Mouse (Mus musculus): ENCODE data around the gene Nat8l.

- TF ChIP-seq POLR2A (IDR thresholded peaks at IDR 0.05; ENCODE audit: low read depth, low read length): no peak
- TF ChIP-seq CTCF (IDR thresholded peaks at IDR 0.05; ENCODE audit: extremely low read depth, insufficient read depth, insufficient read length, insufficient replicate concordance): no peak
These were observed 12.3 kb upstream of the Nat8l start, which contains the start of gene Gm1673 for GRCm38 (mm10) chr5:33983309-33984121.

Data from spleen, adult 2 months (tissue).